Mouse (Mus musculus) heart, postnatal 0 days (tissue): ENCODE data around the gene Elp4. TPM values are rescaled to one million over a fixed set of nuclear protein-coding genes. Genes with fewer than 3 reads are reported as not detected.
A peak's percentile ranks its signal among the peaks of the same experiment; 100 is the strongest.

Experiments used
- ATAC-seq: fragments of 200-750 bp; cut with Nextera tagmentation; 2 replicates; pipeline ENCODE4 v1.8.0; 2017; ENCODE audit warnings: low read depth, moderate number of reproducible peaks, moderate library complexity; ENCODE audit not compliant: insufficient read depth
- DNase-seq: peaks from one replicate; pipeline ENCODE4 v3.0.0-alpha.2; 2016; ENCODE audit warnings: low spot score
- H3K27ac ChIP-seq: fragments of 300-500 bp; sonication (generic); 2 replicates; pipeline ENCODE4 v1.5.1; 2014; ENCODE audit warnings: low read depth, mild to moderate bottlenecking
- H3K27me3 ChIP-seq: fragments of 300-500 bp; sonication (generic); 2 replicates; pipeline ENCODE4 v1.6.1; 2014; ENCODE audit warnings: low read length, mixed read lengths; ENCODE audit not compliant: control insufficient read depth, insufficient read depth
- H3K36me3 ChIP-seq: fragments of 300-500 bp; sonication (generic); replicated peaks from 2 replicates; pipeline ENCODE4 v1.6.1; 2014; ENCODE audit warnings: low read length, mixed read lengths; ENCODE audit not compliant: control insufficient read depth, insufficient read depth
- H3K4me1 ChIP-seq: fragments of 300-500 bp; sonication (generic); 2 replicates; pipeline ENCODE4 v1.6.1; 2014; ENCODE audit warnings: antibody characterized with exemption; ENCODE audit not compliant: control insufficient read depth, insufficient read depth
- H3K4me2 ChIP-seq: fragments of 300-500 bp; sonication (generic); 2 replicates; pipeline ENCODE4 v1.6.1; 2014; ENCODE audit warnings: low read depth, mild to moderate bottlenecking, low read length, moderate library complexity
- H3K4me3 ChIP-seq: fragments of 300-500 bp; sonication (generic); 2 replicates; pipeline ENCODE4 v1.5.1; 2014; ENCODE audit warnings: low read depth, low read length
- H3K9ac ChIP-seq: fragments of 300-500 bp; sonication (generic); replicated peaks from 2 replicates; pipeline ENCODE4 v1.6.1; 2014; ENCODE audit warnings: low read depth, low read length, mixed read lengths
- H3K9me3 ChIP-seq: fragments of 300-500 bp; sonication (generic); replicated peaks from 2 replicates; pipeline ENCODE4 v1.6.1; 2016; ENCODE audit warnings: low read length; ENCODE audit not compliant: control insufficient read depth
- CTCF ChIP-seq: IDR thresholded peaks from 2 replicates; pipeline ENCODE4 v1.5.1; 2016; ENCODE audit warnings: antibody characterized with exemption, control low read depth, low read depth
- EP300 ChIP-seq: IDR thresholded peaks from 2 replicates; pipeline ENCODE4 v1.6.1; 2016; ENCODE audit warnings: antibody characterized with exemption, low read depth
- WGBS: fragments of 180-500 bp; shearing (Covaris S2); extraction: QIAGEN DNeasy Blood & Tissue Kit; methylation state at CpG from one replicate; pipeline ENCODE4 v1.1.7; 2014; 5-methylcytosine and 5-hydroxymethylcytosine counted together
- polyA plus RNA-seq: library from polyadenylated mRNA; unstranded; fragments of >200 nt; fragmentation: Nextera tagmentation; extraction: Ambion mirVana; gene quantifications from 2 replicates; pipeline ENCODE4 v1.2.1, GENCODE M21; 2015
- total RNA-seq: library from RNA; depleted of rRNA; stranded (reverse); fragments of >200 nt; gene quantifications from 2 replicates; pipeline ENCODE4 v1.2.3, GENCODE M21; 2014; ENCODE audit warnings: low replicate concordance

Gene Elp4
- total and polyA plus RNA-seq, 2 experiments from 2014 or later, result 3.0 to 13.1 TPM

- Histone ChIP-seq H3K27me3 (peaks cover 99% of the 10 kb centered on the region), H3K9me3 (no peaks in the 10 kb centered on the region), H3K4me2 (no peak overlapping the region), H3K36me3 (no peaks in the 10 kb centered on the region), H3K9ac (no peak overlapping the region), H3K4me1 (no peaks in the 10 kb centered on the region), H3K27ac (no peak overlapping the region), H3K4me3 (no peak overlapping the region)
- DNase-seq, result no peak
- TF ChIP-seq EP300, result no peak
- no peak for TF ChIP-seq CTCF
- 6% methylated on average over 6 of the region's 6 CpGs for WGBS
- ATAC-seq, result no peak
Measured at GRCm38 (mm10) chr2:105666331-105666730, 238.0 kb downstream of the Elp4 start.

GRCm38 (mm10) chr2:105665491-105666250 is 238.7 kb downstream of the Elp4 start:
- no peak overlapping the region for H3K9ac ChIP-seq
- no peaks in the 10 kb centered on the region for H3K4me1 ChIP-seq
- H3K9me3 ChIP-seq, result no peaks in the 10 kb centered on the region
- TF ChIP-seq CTCF, result no peak
- TF ChIP-seq EP300, result no peak
- no peak overlapping the region for H3K4me3 ChIP-seq
- ATAC-seq, result no peak
- 16% methylated on average over 5 of the region's 5 CpGs for WGBS
- H3K4me2 ChIP-seq, result no peak overlapping the region
- DNase-seq, result no peak
- H3K27me3 ChIP-seq, result peaks cover 98% of the 10 kb centered on the region
- no peaks in the 10 kb centered on the region for H3K36me3 ChIP-seq
- no peak overlapping the region for H3K27ac ChIP-seq

GRCm38 (mm10) chr2:105664996-105665395 is 239.4 kb downstream of the Elp4 start:
- H3K4me1 ChIP-seq, result no peaks in the 10 kb centered on the region
- H3K36me3 ChIP-seq, result no peaks in the 10 kb centered on the region
- H3K27me3 ChIP-seq, result peaks cover 99% of the 10 kb centered on the region
- no peak overlapping the region for H3K4me2 ChIP-seq
- H3K9ac ChIP-seq, result no peak overlapping the region
- no peak overlapping the region for H3K27ac ChIP-seq
- WGBS, result 13% methylated on average over 5 of the region's 5 CpGs
- H3K9me3 ChIP-seq, result no peaks in the 10 kb centered on the region
- no peak for ATAC-seq
- no peak for TF ChIP-seq EP300
- no peak for TF ChIP-seq CTCF
- no peak overlapping the region for H3K4me3 ChIP-seq
- DNase-seq, result no peak

GRCm38 (mm10) chr2:105663101-105663511 is 241.3 kb downstream of the Elp4 start:
- no peaks in the 10 kb centered on the region for H3K9me3 ChIP-seq
- TF ChIP-seq CTCF (no peak), EP300 (no peak)
- H3K4me2 ChIP-seq, result no peak overlapping the region
- ATAC-seq, result no peak
- H3K4me1 ChIP-seq, result no peaks in the 10 kb centered on the region
- H3K36me3 ChIP-seq, result no peaks in the 10 kb centered on the region
- no peak for DNase-seq
- H3K27ac ChIP-seq, result no peak overlapping the region
- WGBS, result 3% methylated on average over 10 of the region's 10 CpGs
- H3K27me3 ChIP-seq, result peaks cover 99% of the 10 kb centered on the region
- H3K4me3 ChIP-seq, result peak overlapping the region; percentile 23; the same call in 1 of the 2 replicates
- no peak overlapping the region for H3K9ac ChIP-seq

- no peak for ATAC-seq
Measured at GRCm38 (mm10) chr2:105662606-105663005, 241.8 kb downstream of the Elp4 start.

GRCm38 (mm10) chr2:105662121-105662520 is 242.2 kb downstream of the Elp4 start:
- Histone ChIP-seq H3K9me3 (no peaks in the 10 kb centered on the region), H3K4me3 (no peak overlapping the region), H3K27me3 (peaks cover 98% of the 10 kb centered on the region), H3K36me3 (no peaks in the 10 kb centered on the region), H3K4me1 (no peaks in the 10 kb centered on the region), H3K4me2 (no peak overlapping the region), H3K27ac (no peak overlapping the region), H3K9ac (no peak overlapping the region)
- TF ChIP-seq EP300 (no peak), CTCF (no peak)
- ATAC-seq, result no peak
- WGBS, result 6% methylated on average over 15 of the region's 16 CpGs
- DNase-seq, result no peak

More at GRCm38 (mm10) chr2:105662606-105663005, 241.8 kb downstream of the Elp4 start:
- TF ChIP-seq CTCF (no peak), EP300 (no peak)
- H3K9me3 ChIP-seq, result no peaks in the 10 kb centered on the region
- H3K9ac ChIP-seq, result no peak overlapping the region
- no peaks in the 10 kb centered on the region for H3K4me1 ChIP-seq
- H3K4me3 ChIP-seq, result no peak overlapping the region
- peaks cover 98% of the 10 kb centered on the region for H3K27me3 ChIP-seq
- 11% methylated on average over 7 of the region's 7 CpGs for WGBS
- no peaks in the 10 kb centered on the region for H3K36me3 ChIP-seq
- H3K4me2 ChIP-seq, result no peak overlapping the region
- no peak overlapping the region for H3K27ac ChIP-seq
- DNase-seq, result no peak
